ENCODE assay signal across 15 mouse cellular contexts in the genomic region with DNA sequence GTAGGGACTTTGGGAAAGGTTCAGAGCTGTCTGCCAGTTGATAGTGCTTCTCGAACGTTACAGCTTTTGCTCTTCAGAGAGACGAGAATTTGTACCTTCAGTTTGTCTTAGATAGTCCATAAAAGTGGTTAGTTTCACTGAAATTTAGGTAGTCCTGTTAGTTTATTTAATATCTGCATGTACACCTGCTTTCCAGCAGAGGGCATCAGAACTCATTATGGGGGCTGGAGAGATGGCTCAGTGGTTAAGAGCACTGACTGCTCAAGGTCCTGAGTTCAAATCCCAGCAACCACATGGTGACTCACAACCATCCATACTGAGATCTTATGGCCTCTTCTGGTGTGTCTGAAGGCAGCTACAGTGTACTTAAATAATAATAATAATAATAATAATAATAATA. TPM values are rescaled to one million over a fixed set of nuclear protein-coding genes. Genes with fewer than 3 reads are reported as not detected.
A peak's percentile ranks its signal among the peaks of the same experiment; 100 is the strongest.
DNase-seq lines count a peak whose midpoint lies in the region; ATAC-seq and TF ChIP-seq lines count a peak whose summit lies in the region.
"Had no signal": no experiment of that assay in that cellular context is flagged by ENCODE, and none has a peak within 500 bp of the region (broad histone marks: within the 10 kb centered on the region; RNA-seq: fewer than 3 reads in every experiment).

No protein-coding gene starts in this region.

- no peak for ATAC-seq in liver, postnatal 0 days

- no peaks in the 10 kb centered on the region for H3K27me3 ChIP-seq in liver, postnatal 0 days (ENCODE audit: insufficient read depth, low read length)
- H3K27me3 ChIP-seq in embryonic facial prominence, embryonic 10.5 days (replicated peaks; ENCODE audit: low read depth, poor library complexity, severe bottlenecking), result no peaks in the 10 kb centered on the region
- H3K27me3 ChIP-seq: heart, embryonic 13.5 days had no signal

- no peak overlapping the region for H3K27ac ChIP-seq in liver, postnatal 0 days (ENCODE audit: low read depth)
- no peak overlapping the region for H3K27ac ChIP-seq in embryonic facial prominence, embryonic 10.5 days (replicated peaks)
- H3K27ac ChIP-seq: forebrain, embryonic 10.5 days; heart, embryonic 13.5 days; hindbrain, embryonic 14.5 days had no signal

- no peak for TF ChIP-seq POLR2A in brain, embryonic 14.5 days (IDR thresholded peaks at IDR 0.05; ENCODE audit: borderline replicate concordance, extremely low read depth, insufficient read depth, insufficient read length, poor library complexity, severe bottlenecking)

- DNase-seq in heart, adult 11 months, result peak; percentile 72
- DNase-seq in heart, postnatal 4 days, result no peak
- no peak for DNase-seq in liver, postnatal 0 days
- no peak for DNase-seq in liver
- DNase-seq in CD4-positive helper T cell, adult 2 months (ENCODE audit: low read depth, low spot score), result peak; percentile 35
- DNase-seq in brain, embryonic 14.5 days (ENCODE audit: low read depth), result no peak
- no peak for DNase-seq in embryonic facial prominence, embryonic 10.5 days (ENCODE audit: low spot score)
- DNase-seq in kidney, adult 9 months, result no peak
- DNase-seq: cerebellum, adult 9-10 months; kidney, postnatal 36 days; lung, postnatal 10 days; right cerebral cortex, postnatal 4 days had no signal

- H3K9ac ChIP-seq in liver, postnatal 0 days (replicated peaks), result no peak overlapping the region
- H3K9ac ChIP-seq: heart, embryonic 13.5 days; hindbrain, embryonic 14.5 days had no signal

- H3K4me1 ChIP-seq in liver, postnatal 0 days (ENCODE audit: insufficient read depth), result 0 out of 2 replicates have a peak, but pooled peaks cover 4% of the 10 kb centered on the region
- peaks cover 13% of the 10 kb centered on the region for H3K4me1 ChIP-seq in embryonic facial prominence, embryonic 10.5 days

- TF ChIP-seq EP300 in liver, postnatal 0 days (IDR thresholded peaks at IDR 0.05; ENCODE audit: low read depth), result no peak

- H3K9me3 ChIP-seq in liver, postnatal 0 days (ENCODE audit: low read length), result no peaks in the 10 kb centered on the region
- no peaks in the 10 kb centered on the region for H3K9me3 ChIP-seq in embryonic facial prominence, embryonic 10.5 days
- H3K9me3 ChIP-seq: forebrain, embryonic 10.5 days; heart, embryonic 13.5 days had no signal

- WGBS in liver, postnatal 0 days (ENCODE audit: insufficient replicate concordance), result 81% methylated on average over 3 of the region's 3 CpGs
- WGBS in embryonic facial prominence, embryonic 10.5 days, result 93% methylated on average over 3 of the region's 3 CpGs

- no peak overlapping the region for H3K4me2 ChIP-seq in liver, postnatal 0 days (ENCODE audit: low read depth, low read length)
- H3K4me2 ChIP-seq: heart, embryonic 13.5 days; hindbrain, embryonic 14.5 days had no signal

- peak; percentile 56 for TF ChIP-seq CTCF in liver, postnatal 0 days (IDR thresholded peaks at IDR 0.05; ENCODE audit: low read depth)
- peak; percentile 23; the same call in 1 of the 2 replicates for TF ChIP-seq CTCF in brain, embryonic 14.5 days (IDR thresholded peaks at IDR 0.05; ENCODE audit: borderline replicate concordance, extremely low read depth, insufficient read depth, insufficient read length)

- peaks cover 42% of the 10 kb centered on the region for H3K36me3 ChIP-seq in liver, postnatal 0 days (replicated peaks; ENCODE audit: insufficient read depth, low read length)
- peaks cover 95% of the 10 kb centered on the region for H3K36me3 ChIP-seq in embryonic facial prominence, embryonic 10.5 days (replicated peaks)

- no peak overlapping the region for H3K4me3 ChIP-seq in liver, postnatal 0 days (ENCODE audit: low read depth, low read length)
- H3K4me3 ChIP-seq in embryonic facial prominence, embryonic 10.5 days, result no peak overlapping the region
- H3K4me3 ChIP-seq: forebrain, embryonic 10.5 days; heart, embryonic 13.5 days had no signal

RNA-seq across cellular contexts. Expression of a gene that starts 7.2 kb away (rescaled TPM):
- 10 to 100 TPM; 20.9 to 21.8 TPM for total RNA-seq in heart, postnatal 4 days (2021)
- polyA plus RNA-seq in liver, postnatal 0 days (2015; fragmentation: Nextera tagmentation; extraction: Ambion mirVana), result 8.9 and 11.7 TPM in 2 replicates
- polyA plus RNA-seq in brain, embryonic 14.5 days (2012; rRNA removed), result 14.0 and 19.8 TPM in 2 replicates
- 88.8 and 89.1 TPM in 2 replicates for polyA plus RNA-seq in embryonic facial prominence, embryonic 10.5 days (2016; fragmentation: Nextera tagmentation; extraction: Ambion mirVana)

Comparison
In these comparisons a context has a peak if more than half of its experiments do, and no peak if none do; other contexts are left out.
1. DNase-seq: peak in heart, adult 11 months (single experiment) and CD4-positive helper T cell, adult 2 months (single experiment); none in heart, postnatal 4 days (single experiment), liver, postnatal 0 days (single experiment), liver (single experiment), brain, embryonic 14.5 days (single experiment), embryonic facial prominence, embryonic 10.5 days (single experiment) and kidney, adult 9 months (single experiment).